Mouse (Mus musculus): Measurements from ENCODE around the gene N4bp2. TPM values are rescaled to one million over a fixed set of nuclear protein-coding genes. Genes with fewer than 3 reads are reported as not detected.

The N4bp2 gene
- polyA plus RNA-seq, 1 experiment from 2014 or later, result 20.2 TPM

GRCm38 (mm10) chr5:65860281-65861000, 97.1 kb downstream of the N4bp2 start:
- no peak overlapping the region for H3K27ac ChIP-seq (replicated peaks)
- no peaks in the 10 kb centered on the region for H3K9me3 ChIP-seq
- no peak overlapping the region for H3K4me3 ChIP-seq
- ATAC-seq (replicated peaks), result no peak
- H3K4me2 ChIP-seq (replicated peaks), result no peak overlapping the region
- H3K4me1 ChIP-seq, result no peaks in the 10 kb centered on the region
- no peaks in the 10 kb centered on the region for H3K36me3 ChIP-seq
- H3K27me3 ChIP-seq, result no peaks in the 10 kb centered on the region
- 68% methylated on average over 12 of the region's 12 CpGs for WGBS
- no peak overlapping the region for H3K9ac ChIP-seq (replicated peaks)

GRCm38 (mm10) chr5:65861154-65861944, 98.0 kb downstream of the N4bp2 start, which contains the start of gene Rhoh:
Gene Rhoh, plus strand, starts transcription at chr5:65861213.
- Histone ChIP-seq H3K36me3 (no peaks in the 10 kb centered on the region), H3K9ac (replicated peaks) (no peak within 1 kb of the TSS), H3K4me2 (replicated peaks) (no peak within 1 kb of the TSS), H3K4me3 (no peak within 1 kb of the TSS), H3K27me3 (no peaks in the 10 kb centered on the region), H3K27ac (replicated peaks) (no peak within 1 kb of the TSS), H3K4me1 (no peaks in the 10 kb centered on the region), H3K9me3 (no peaks in the 10 kb centered on the region)
- WGBS, result 87% methylated on average over 10 of the region's 10 CpGs
- no peak for ATAC-seq (replicated peaks)

GRCm38 (mm10) chr5:65862217-65862927, 99.1 kb downstream of the N4bp2 start:
- no peak overlapping the region for H3K27ac ChIP-seq (replicated peaks)
- no peak overlapping the region for H3K4me3 ChIP-seq
- no peaks in the 10 kb centered on the region for H3K36me3 ChIP-seq
- H3K9me3 ChIP-seq, result no peaks in the 10 kb centered on the region
- H3K4me2 ChIP-seq (replicated peaks), result no peak overlapping the region
- ATAC-seq (replicated peaks), result no peak
- H3K9ac ChIP-seq (replicated peaks), result no peak overlapping the region
- H3K4me1 ChIP-seq, result no peaks in the 10 kb centered on the region
- whole genome bisulfite sequencing, result 91% methylated on average over 7 of the region's 7 CpGs
- H3K27me3 ChIP-seq, result no peaks in the 10 kb centered on the region

- Histone ChIP-seq H3K9me3 (no peaks in the 10 kb centered on the region), H3K4me2 (replicated peaks) (no peak overlapping the region), H3K27ac (replicated peaks) (no peak overlapping the region), H3K9ac (replicated peaks) (no peak overlapping the region), H3K4me3 (no peak overlapping the region), H3K4me1 (no peaks in the 10 kb centered on the region), H3K27me3 (no peaks in the 10 kb centered on the region), H3K36me3 (no peaks in the 10 kb centered on the region)
- WGBS, result 86% methylated on average over 12 of the region's 12 CpGs
- ATAC-seq (replicated peaks), result no peak
Measured at GRCm38 (mm10) chr5:65863349-65863749, 100.0 kb downstream of the N4bp2 start.

- no peaks in the 10 kb centered on the region for H3K4me1 ChIP-seq
- no peak overlapping the region for H3K27ac ChIP-seq (replicated peaks)
- WGBS, result 93% methylated on average over 7 of the region's 7 CpGs
- no peaks in the 10 kb centered on the region for H3K27me3 ChIP-seq
- H3K4me3 ChIP-seq, result no peak overlapping the region
- H3K36me3 ChIP-seq, result no peaks in the 10 kb centered on the region
- H3K4me2 ChIP-seq (replicated peaks), result no peak overlapping the region
- ATAC-seq (replicated peaks), result no peak
- H3K9me3 ChIP-seq, result no peaks in the 10 kb centered on the region
- no peak overlapping the region for H3K9ac ChIP-seq (replicated peaks)
Measured at GRCm38 (mm10) chr5:65864486-65864885, 101.2 kb downstream of the N4bp2 start.

- H3K27me3 ChIP-seq, result no peaks in the 10 kb centered on the region
- no peak overlapping the region for H3K4me3 ChIP-seq
- no peaks in the 10 kb centered on the region for H3K4me1 ChIP-seq
- no peak overlapping the region for H3K9ac ChIP-seq (replicated peaks)
- WGBS, result 74% methylated on average over 3 of the region's 3 CpGs
- no peaks in the 10 kb centered on the region for H3K36me3 ChIP-seq
- no peak overlapping the region for H3K4me2 ChIP-seq (replicated peaks)
- H3K27ac ChIP-seq (replicated peaks), result no peak overlapping the region
- ATAC-seq (replicated peaks), result no peak
- no peaks in the 10 kb centered on the region for H3K9me3 ChIP-seq
Measured at GRCm38 (mm10) chr5:65864946-65865345, 101.6 kb downstream of the N4bp2 start.

- no peak overlapping the region for H3K4me2 ChIP-seq (replicated peaks)
- no peak for ATAC-seq (replicated peaks)
- 94% methylated on average over 6 of the region's 6 CpGs for WGBS
Measured at GRCm38 (mm10) chr5:65866591-65866990, 103.3 kb downstream of the N4bp2 start.

GRCm38 (mm10) chr5:65867380-65868116, 104.2 kb downstream of the N4bp2 start:
- H3K9me3 ChIP-seq, result no peaks in the 10 kb centered on the region
- ATAC-seq (replicated peaks), result no peak
- no peak overlapping the region for H3K27ac ChIP-seq (replicated peaks)
- H3K27me3 ChIP-seq, result no peaks in the 10 kb centered on the region
- H3K4me2 ChIP-seq (replicated peaks), result no peak overlapping the region
- no peak overlapping the region for H3K4me3 ChIP-seq
- 89% methylated on average over 7 of the region's 7 CpGs for WGBS
- H3K9ac ChIP-seq (replicated peaks), result no peak overlapping the region
- H3K4me1 ChIP-seq, result no peaks in the 10 kb centered on the region
- no peaks in the 10 kb centered on the region for H3K36me3 ChIP-seq

More at GRCm38 (mm10) chr5:65866591-65866990, 103.3 kb downstream of the N4bp2 start:
- no peak overlapping the region for H3K9ac ChIP-seq (replicated peaks)
- no peaks in the 10 kb centered on the region for H3K4me1 ChIP-seq
- no peak overlapping the region for H3K4me3 ChIP-seq
- H3K9me3 ChIP-seq, result no peaks in the 10 kb centered on the region
- H3K36me3 ChIP-seq, result no peaks in the 10 kb centered on the region
- H3K27me3 ChIP-seq, result no peaks in the 10 kb centered on the region
- H3K27ac ChIP-seq (replicated peaks), result no peak overlapping the region

- Histone ChIP-seq H3K36me3 (no peaks in the 10 kb centered on the region), H3K9me3 (no peaks in the 10 kb centered on the region), H3K4me2 (replicated peaks) (no peak overlapping the region), H3K4me3 (no peak overlapping the region), H3K4me1 (no peaks in the 10 kb centered on the region), H3K27me3 (no peaks in the 10 kb centered on the region), H3K9ac (replicated peaks) (no peak overlapping the region), H3K27ac (replicated peaks) (no peak overlapping the region)
- ATAC-seq (replicated peaks), result no peak
- 84% methylated on average over 3 of the region's 3 CpGs for WGBS
Measured at GRCm38 (mm10) chr5:65868419-65868818, 105.1 kb downstream of the N4bp2 start.

- no peak for ATAC-seq (replicated peaks)
- Histone ChIP-seq H3K4me2 (replicated peaks) (no peak overlapping the region), H3K9me3 (no peaks in the 10 kb centered on the region), H3K4me3 (no peak overlapping the region), H3K27me3 (no peaks in the 10 kb centered on the region), H3K9ac (replicated peaks) (no peak overlapping the region), H3K4me1 (no peaks in the 10 kb centered on the region), H3K36me3 (no peaks in the 10 kb centered on the region), H3K27ac (replicated peaks) (no peak overlapping the region)
- 91% methylated on average over 4 of the region's 4 CpGs for WGBS
Measured at GRCm38 (mm10) chr5:65869660-65870059, 106.3 kb downstream of the N4bp2 start.

- no peaks in the 10 kb centered on the region for H3K27me3 ChIP-seq
- ATAC-seq (replicated peaks), result no peak
- no peak overlapping the region for H3K4me3 ChIP-seq
- WGBS, result 93% methylated on average over 13 of the region's 13 CpGs
- H3K9ac ChIP-seq (replicated peaks), result no peak overlapping the region
- no peaks in the 10 kb centered on the region for H3K4me1 ChIP-seq
- no peaks in the 10 kb centered on the region for H3K9me3 ChIP-seq
- H3K27ac ChIP-seq (replicated peaks), result no peak overlapping the region
- H3K4me2 ChIP-seq (replicated peaks), result no peak overlapping the region
- no peaks in the 10 kb centered on the region for H3K36me3 ChIP-seq
Measured at GRCm38 (mm10) chr5:65871276-65871875, 108.1 kb downstream of the N4bp2 start.

Data from forebrain, embryonic 15.5 days (tissue).